Mouse (Mus musculus): Measurements from ENCODE around the gene Fars2.

- TF ChIP-seq CTCF (IDR thresholded peaks at IDR 0.05; ENCODE audit: low read depth, low read length) (no peak), TAL1 (conservative IDR thresholded peaks at IDR 0.05; ENCODE audit: low read depth, low read length) (no peak), GATA1 (IDR thresholded peaks at IDR 0.05; ENCODE audit: borderline replicate concordance, low read length) (no peak)
Observed at GRCm38 (mm10) chr13:36527761-36528160, 410.5 kb downstream of the Fars2 start.
